Mouse (Mus musculus) cerebellum, postnatal 36 days (tissue): ENCODE results near the gene Eif4h.

Source experiments
- DNase-seq, 2 experiments: peaks; one replicate each; pipeline ENCODE4 v3.0.0; 2021 to 2022; ENCODE audit warnings: mixed read lengths in 2 of 2

The Eif4h gene

DNA sequence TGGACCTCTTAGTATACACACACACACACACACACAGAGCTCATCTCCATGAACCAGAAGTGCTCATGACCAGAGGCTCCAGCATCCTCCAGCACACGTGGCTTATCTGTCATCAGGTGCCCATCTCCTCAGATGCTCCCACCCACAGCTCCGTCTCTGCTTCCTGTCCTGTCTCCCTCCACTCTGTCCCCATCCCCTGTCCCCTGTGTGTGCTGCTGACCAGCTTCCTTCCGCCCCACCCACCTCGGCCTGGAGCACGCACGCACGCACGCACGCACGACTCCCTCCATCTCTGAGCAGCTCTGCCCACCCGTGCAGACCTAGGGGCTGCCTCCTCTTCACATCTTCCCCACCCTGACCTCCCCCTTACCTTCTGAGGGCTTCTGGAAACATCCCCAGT, 34.9 kb downstream of the Eif4h start:
- DNase-seq, result no peak

- no peak for DNase-seq
Measured at GRCm38 (mm10) chr5:134597711-134598110, 41.6 kb downstream of the Eif4h start.

DNA sequence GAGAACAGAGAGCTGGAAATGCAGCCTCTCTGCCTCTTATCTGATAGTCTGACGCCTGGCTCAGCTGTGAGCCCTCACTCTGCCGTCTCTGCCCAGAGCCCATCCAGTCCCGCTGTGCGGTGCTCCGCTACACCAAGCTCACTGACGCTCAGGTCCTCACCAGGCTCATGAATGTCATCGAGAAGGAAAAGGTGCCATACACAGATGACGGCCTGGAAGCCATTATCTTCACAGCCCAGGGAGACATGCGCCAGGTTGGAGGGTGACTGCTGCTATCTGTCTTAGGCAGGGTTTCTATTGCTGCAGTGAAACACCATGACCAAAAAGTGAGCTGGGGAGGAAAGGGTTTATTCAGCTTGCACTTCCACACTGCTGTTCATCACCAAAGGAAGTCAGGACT, 46.2 kb downstream of the Eif4h start:
- DNase-seq, result no peak

- peak; percentile 39 to 46 for DNase-seq
Measured at GRCm38 (mm10) chr5:134592026-134592581, 47.2 kb downstream of the Eif4h start.

- DNase-seq, result no peak
Measured at GRCm38 (mm10) chr5:134589900-134590299, 49.4 kb downstream of the Eif4h start.

DNA sequence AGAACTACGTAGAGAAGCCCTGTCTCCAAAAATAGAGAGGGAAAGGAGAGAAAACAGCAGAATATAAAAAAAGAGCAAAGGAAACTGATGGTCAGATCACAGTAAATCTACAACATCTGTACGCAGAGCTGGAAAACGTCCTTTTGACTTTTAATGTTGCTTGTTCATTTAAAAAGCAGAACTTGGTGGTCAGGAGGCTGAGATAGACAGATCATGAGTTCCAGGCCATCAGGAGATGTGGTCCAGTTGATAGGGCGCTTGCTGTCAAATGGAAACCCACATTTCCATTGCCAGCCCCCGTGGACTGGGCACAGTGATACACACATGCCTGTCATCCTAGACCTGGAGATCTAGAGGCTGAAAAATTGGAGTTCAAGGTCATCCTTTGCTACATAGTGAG, 54.5 kb downstream of the Eif4h start:
- DNase-seq, result no peak

DNA sequence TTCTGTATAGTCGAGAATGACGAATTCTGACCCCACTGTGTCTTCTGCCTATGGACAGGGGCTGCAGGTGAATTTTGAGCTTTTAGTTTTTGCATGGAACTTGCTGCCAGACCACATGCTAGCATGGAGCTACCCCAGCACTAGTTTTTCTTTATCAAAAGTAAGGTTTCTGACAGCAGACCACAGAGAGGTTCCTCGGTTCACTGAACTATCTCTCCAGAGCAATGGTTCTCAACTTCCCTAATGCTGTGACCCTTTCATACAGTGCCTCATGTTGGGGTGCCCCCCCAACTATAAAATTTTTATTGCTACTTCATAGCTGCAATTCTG, 55.4 kb downstream of the Eif4h start:
- no peak for DNase-seq

DNA sequence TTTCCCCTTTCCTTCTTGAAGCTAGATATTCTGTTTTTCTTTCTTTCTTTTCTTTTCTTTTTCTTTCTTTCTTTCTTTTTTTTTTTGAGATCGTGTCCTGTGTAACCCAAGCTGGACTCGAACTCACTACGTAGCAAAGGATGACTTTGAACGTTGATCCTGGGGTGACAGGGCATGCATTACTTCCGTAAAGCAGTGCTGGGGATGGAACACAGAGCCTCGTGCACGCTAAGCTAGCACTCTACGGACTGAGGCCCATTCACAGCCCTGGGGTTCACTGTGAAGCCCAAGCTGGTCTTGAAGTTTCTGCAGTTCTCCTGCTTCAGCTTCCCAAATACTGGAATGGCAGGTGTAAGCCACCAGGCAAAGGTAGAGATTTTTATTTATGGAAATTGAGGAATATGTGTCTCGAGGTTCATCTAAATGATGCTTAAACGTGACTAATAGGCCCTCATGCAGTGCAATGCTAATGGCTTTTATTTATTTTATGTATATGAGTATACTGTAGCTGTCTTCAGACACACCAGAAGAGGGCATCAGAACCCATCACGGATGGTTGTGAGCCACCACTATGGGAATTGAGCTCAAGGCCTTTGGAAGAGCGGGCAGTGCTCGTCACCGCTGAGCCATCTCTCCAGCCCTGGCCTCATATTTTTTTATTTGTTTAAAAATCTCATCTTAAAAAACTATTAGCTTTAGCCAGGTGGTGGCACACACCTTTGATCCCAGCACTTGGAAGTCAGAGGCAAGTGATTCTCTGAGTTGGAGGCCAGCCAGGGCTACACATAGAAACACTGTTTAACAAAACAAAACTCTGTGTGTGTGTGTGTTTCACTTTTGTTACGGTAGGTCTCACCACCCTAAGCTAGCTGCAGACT, 56.0 kb downstream of the Eif4h start:
- no peak for DNase-seq

GRCm38 (mm10) chr5:134582221-134582907, 56.9 kb downstream of the Eif4h start:
- DNase-seq, result peak; percentile 98

DNA sequence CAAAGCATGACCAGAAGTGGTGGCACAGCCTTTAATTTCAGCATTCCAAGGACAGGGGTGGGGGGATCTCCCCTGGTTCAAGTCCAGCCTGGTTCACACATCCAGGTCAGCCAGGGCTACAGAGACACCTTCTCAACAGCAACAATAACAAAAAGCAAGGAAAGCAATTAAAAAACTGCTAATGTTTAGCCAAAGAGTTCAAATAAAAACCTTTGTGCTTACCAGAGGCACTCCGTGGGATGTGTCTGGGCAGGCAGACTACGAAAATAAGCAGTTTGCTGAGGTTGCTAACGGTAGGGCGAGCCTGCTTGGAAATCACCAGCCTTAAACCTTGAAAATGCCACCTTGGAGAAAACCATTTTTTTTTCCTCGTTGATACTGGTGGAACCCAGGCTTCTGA, 58.1 kb downstream of the Eif4h start, which contains the start of gene Rfc2:
TSS of gene Rfc2 (plus strand) at position 221 of the 400 bp plus-strand sequence.
- no peak for DNase-seq

GRCm38 (mm10) chr5:134579135-134579534, 60.2 kb downstream of the Eif4h start:
- no peak for DNase-seq

DNA sequence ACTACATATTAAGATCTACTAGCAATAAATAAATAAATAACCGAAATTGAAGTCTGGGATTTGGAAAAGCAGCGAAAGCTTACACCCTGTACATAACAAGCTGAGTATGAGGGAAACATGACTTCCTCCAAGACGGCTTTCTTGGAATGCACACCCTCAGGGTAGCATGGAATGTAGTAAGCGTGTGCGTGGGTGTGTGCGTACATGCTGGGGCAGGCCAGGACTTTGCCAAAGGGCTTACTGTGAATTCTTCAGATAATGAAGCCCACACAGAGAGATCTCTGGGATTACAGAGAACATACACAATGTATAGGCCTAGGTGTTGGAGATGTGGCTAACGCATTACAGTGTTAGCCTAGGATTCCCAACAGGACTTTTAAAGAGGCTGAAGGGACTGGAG, 61.8 kb downstream of the Eif4h start:
- no peak for DNase-seq

GRCm38 (mm10) chr5:134576517-134577220, 62.6 kb downstream of the Eif4h start:
- no peak for DNase-seq

DNA sequence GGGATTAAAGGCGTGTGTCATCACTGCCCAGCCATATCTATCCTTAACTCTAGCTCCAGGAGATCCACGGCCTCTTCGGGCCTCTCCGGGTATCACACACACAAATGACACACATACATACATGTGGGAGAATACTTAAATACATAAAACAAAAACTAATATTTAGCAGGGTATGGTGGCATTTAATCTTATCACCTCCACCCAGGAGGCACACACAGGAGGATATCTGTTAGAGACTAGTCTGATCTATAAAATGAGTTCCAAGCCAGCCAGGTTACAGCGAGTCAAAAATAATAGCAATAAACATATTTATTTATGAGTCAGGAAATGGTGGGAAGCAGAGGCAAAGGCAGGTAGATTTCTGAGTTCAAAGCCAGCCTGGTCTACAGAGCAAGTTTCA, 63.5 kb downstream of the Eif4h start:
- no peak for DNase-seq

DNA sequence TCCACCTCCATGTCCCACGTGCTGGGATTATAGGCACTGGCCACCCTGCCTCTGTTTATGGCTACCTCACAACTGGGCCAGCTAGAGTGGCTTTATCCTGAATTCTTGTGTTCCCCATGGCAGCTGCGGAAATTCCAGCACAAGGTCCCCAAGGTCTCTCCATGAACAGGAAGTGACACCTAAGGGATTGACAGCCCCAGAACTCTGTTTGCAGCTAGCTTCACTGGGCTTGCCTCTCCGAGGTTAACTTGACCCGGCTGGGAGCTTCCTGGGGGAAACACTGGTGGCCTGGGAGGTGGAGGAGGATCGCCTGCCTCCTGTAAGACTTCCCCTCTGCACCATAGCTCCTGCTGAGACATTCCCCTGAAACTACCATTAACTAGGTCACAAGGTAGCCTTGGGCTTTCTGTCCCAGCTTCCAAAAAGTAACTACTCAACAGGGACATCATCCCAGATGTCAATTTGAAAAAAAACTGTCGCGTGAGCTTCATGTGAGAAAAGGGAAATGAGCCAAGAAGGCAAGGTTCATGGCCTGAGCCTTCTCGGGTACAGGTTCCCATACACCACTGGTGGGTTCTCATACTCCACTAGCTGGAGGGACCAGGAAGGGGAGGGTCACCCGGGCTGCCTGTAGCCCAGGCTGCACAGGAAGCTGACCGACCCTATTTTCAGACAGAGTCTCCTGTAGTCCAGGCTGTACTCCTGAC, 66.6 kb downstream of the Eif4h start:
- no peak for DNase-seq

DNA sequence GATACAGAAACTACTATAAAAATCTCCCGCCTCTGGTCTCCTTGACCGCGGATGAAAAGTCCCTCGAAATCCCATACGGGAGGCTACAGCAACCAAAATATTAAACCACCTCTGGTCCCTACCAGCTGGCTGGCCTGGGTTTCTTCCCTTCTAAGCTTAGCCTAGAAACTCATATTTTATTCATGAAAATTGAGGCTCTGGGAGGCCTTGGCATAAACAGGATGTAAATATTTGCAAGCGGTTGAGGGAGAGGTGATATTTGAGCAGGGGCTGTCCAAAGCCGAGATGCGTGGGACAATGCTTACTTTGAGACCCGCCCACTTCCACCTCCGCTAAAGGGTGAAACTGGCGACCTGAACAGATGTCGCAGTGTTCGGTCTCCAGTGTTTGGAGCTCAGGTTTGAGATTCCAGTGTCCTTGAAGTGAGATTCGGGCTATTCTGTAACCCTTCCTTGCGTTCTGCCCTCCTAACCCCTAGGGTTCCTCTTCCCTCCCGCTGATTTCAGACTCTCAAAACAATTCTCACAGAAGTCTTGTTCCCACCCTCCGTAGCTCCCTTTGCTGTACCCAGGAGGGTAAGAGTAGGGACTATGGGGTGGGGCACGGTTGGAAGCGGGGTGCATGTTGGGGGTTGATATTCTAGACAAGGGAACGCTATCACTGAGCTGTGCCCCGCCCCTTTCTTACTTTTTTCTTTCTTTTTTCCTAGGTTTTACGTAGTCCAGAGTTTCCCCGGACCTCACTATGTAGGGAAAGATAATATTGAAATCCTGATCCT, 67.4 kb downstream of the Eif4h start:
- peak; percentile 31 to 55 for DNase-seq
